Mouse (Mus musculus): Measurements from ENCODE around the gene Shoc2.

- TF ChIP-seq CTCF (conservative IDR thresholded peaks at IDR 0.05; ENCODE audit: low read length) (no peak), NANOG (IDR thresholded peaks at IDR 0.05; ENCODE audit: borderline replicate concordance, low read length) (no peak)
Observed at GRCm38 (mm10) chr19:53899941-53900610, 44.0 kb upstream of the Shoc2 start.

Measured in E14TG2a.4 (cell line).